Mouse (Mus musculus) neural tube, embryonic 14.5 days (tissue): ENCODE results near the gene Traf5. TPM values are rescaled to one million over a fixed set of nuclear protein-coding genes. Genes with fewer than 3 reads are reported as not detected.
A peak's percentile ranks its signal among the peaks of the same experiment; 100 is the strongest.

Experiments used
- ATAC-seq: fragments of 200-750 bp; cut with Nextera tagmentation; 2 replicates; pipeline ENCODE4 v1.8.0; 2017; ENCODE audit warnings: low read depth, mild to moderate bottlenecking, moderate TSS enrichment, moderate library complexity
- H3K27ac ChIP-seq: fragments of 300-500 bp; sonication (generic); 2 replicates; pipeline ENCODE4 v1.5.1; 2014; ENCODE audit warnings: low read depth, mild to moderate bottlenecking, control low read depth, low read length, moderate library complexity, mixed read lengths
- H3K27me3 ChIP-seq: fragments of 300-500 bp; sonication (generic); 2 replicates; pipeline ENCODE4 v1.6.1; 2014; ENCODE audit warnings: low read length; ENCODE audit not compliant: control insufficient read depth, insufficient read depth
- H3K36me3 ChIP-seq: fragments of 300-500 bp; sonication (generic); 2 replicates; pipeline ENCODE4 v1.6.1; 2014; ENCODE audit warnings: low read length, mixed read lengths; ENCODE audit not compliant: control insufficient read depth, insufficient read depth
- H3K4me1 ChIP-seq: fragments of 300-500 bp; sonication (generic); 2 replicates; pipeline ENCODE4 v1.6.1; 2014; ENCODE audit warnings: low read length; ENCODE audit not compliant: control insufficient read depth, insufficient read depth
- H3K4me2 ChIP-seq: fragments of 300-500 bp; sonication (generic); 2 replicates; pipeline ENCODE4 v1.6.1; 2014; ENCODE audit warnings: mild to moderate bottlenecking, low read depth, low read length, control low read depth
- H3K4me3 ChIP-seq: fragments of 300-500 bp; sonication (generic); 2 replicates; pipeline ENCODE4 v1.5.1; 2014; ENCODE audit warnings: low read depth, low read length, control low read depth, mixed read lengths
- H3K9ac ChIP-seq: fragments of 300-500 bp; sonication (generic); replicated peaks from 2 replicates; pipeline ENCODE4 v1.6.1; 2014; ENCODE audit warnings: low read depth, mild to moderate bottlenecking, control low read depth, low read length, mixed read lengths
- H3K9me3 ChIP-seq: fragments of 300-500 bp; sonication (generic); 2 replicates; pipeline ENCODE4 v1.6.1; 2016; ENCODE audit warnings: low read length; ENCODE audit not compliant: control insufficient read depth
- WGBS: fragments of 180-500 bp; shearing (Covaris S2); extraction: QIAGEN DNeasy Blood & Tissue Kit; methylation state at CpG from one replicate; pipeline ENCODE4 v1.1.7; 2014; 5-methylcytosine and 5-hydroxymethylcytosine counted together
- polyA plus RNA-seq: library from polyadenylated mRNA; unstranded; fragments of >200 nt; fragmentation: Nextera tagmentation; extraction: Ambion mirVana; gene quantifications from 2 replicates; pipeline ENCODE4 v1.2.1, GENCODE M21; 2014

The Traf5 gene
- polyA plus RNA-seq, 1 experiment from 2014 or later: 2.3 TPM

DNA sequence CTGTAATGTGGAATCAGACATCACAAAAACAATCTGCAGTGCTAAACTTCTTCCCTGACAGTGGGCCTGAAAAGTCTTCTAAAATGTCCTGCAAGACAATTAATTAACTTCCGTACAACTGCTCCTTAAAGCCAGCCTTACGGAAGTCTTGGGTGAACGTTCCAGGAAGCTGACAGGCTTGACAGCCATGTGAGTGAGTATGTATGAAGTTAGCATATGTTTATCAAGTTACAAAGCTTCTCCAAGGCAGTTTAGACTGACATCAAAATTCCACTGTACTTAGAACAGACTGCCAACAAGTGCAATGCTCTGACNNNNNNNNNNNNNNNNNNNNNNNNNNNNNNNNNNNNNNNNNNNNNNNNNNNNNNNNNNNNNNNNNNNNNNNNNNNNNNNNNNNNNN lies 38.6 kb downstream of the Traf5 start:
- H3K4me1 ChIP-seq: no peaks in the 10 kb centered on the region
- ATAC-seq: no peak
- WGBS: 75% methylated on average over 3 of the region's 3 CpGs

DNA sequence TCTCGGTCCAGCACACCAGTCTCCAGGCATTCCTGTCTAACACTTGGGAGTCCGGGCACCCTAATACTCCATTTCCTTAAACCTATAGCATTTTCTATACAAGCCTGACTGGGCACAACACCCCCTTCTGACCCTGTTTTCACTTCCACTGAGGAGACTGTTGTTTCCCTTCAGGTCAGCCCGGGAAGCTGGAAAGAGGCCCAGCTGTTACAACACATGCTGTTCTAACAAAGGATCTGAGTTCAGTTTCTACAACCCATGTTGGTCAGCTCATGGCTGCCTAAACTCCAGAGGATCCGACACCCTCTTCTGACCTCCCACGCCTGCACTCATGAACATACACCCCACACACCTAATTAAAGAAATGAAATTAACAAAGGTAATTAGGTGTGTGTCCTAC lies 39.4 kb downstream of the Traf5 start:
- 90% methylated on average over 5 of the region's 5 CpGs for WGBS

More for the DNA sequence above, 38.6 kb downstream of the Traf5 start:
- Histone ChIP-seq H3K9ac (no peak overlapping the region), H3K4me2 (no peak overlapping the region), H3K27ac (no peak overlapping the region), H3K9me3 (no peaks in the 10 kb centered on the region), H3K36me3 (no peaks in the 10 kb centered on the region), H3K27me3 (no peaks in the 10 kb centered on the region), H3K4me3 (no peak overlapping the region)

DNA sequence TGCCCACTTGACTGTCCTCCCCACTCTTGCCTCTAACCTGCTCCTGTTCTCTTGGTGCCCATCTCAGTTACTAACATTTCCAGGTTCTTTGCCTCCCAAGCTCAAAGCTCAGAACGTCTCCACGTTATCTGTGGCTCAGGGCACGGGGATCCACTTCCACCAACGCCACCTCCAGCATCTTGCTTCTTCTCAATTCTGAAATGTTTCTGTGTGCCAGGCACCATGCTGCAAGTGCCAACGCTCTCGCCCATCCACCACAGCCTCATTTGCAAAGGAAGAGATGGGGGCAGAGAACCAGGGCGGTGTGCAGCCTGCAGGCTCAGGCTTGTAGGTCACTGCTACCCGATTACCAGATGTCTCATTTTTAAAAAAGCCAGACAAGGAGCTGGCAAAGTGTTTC lies 39.9 kb downstream of the Traf5 start:
- no peak overlapping the region for H3K4me3 ChIP-seq
- no peaks in the 10 kb centered on the region for H3K9me3 ChIP-seq
- ATAC-seq: no peak
- H3K9ac ChIP-seq: no peak overlapping the region
- no peaks in the 10 kb centered on the region for H3K36me3 ChIP-seq
- H3K4me2 ChIP-seq: no peak overlapping the region
- H3K27me3 ChIP-seq: no peaks in the 10 kb centered on the region
- 93% methylated on average over 8 of the region's 8 CpGs for WGBS
- no peak overlapping the region for H3K27ac ChIP-seq
- no peaks in the 10 kb centered on the region for H3K4me1 ChIP-seq

More for the DNA sequence above, 39.4 kb downstream of the Traf5 start:
- no peak overlapping the region for H3K4me3 ChIP-seq
- H3K27me3 ChIP-seq: no peaks in the 10 kb centered on the region
- no peaks in the 10 kb centered on the region for H3K9me3 ChIP-seq
- H3K27ac ChIP-seq: no peak overlapping the region
- H3K4me1 ChIP-seq: no peaks in the 10 kb centered on the region
- H3K9ac ChIP-seq: no peak overlapping the region
- H3K36me3 ChIP-seq: no peaks in the 10 kb centered on the region
- H3K4me2 ChIP-seq: no peak overlapping the region
- ATAC-seq: no peak

DNA sequence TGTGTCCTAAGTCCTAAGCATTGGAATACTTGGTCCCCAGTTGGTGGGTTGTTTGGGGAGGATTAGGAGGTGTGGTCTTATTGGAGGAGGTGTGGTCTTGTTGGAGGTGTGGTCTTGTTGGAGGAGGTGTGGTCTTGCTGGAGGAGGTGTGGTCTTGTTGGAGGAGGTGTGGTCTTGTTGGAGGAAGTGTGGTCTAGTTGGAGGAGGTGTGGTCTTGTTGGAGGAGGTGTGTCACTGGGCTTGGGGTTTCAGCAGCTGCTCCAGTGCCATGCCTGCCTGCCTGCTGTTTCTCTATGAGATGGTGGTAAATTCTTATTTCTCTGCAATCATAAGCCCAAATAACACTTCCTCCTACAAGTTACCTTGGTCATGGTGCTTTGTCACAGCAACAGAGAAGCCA lies 93.3 kb downstream of the Traf5 start:
- Histone ChIP-seq H3K4me2 (no peak overlapping the region), H3K9me3 (no peaks in the 10 kb centered on the region), H3K9ac (no peak overlapping the region), H3K27me3 (no peaks in the 10 kb centered on the region), H3K4me3 (no peak overlapping the region), H3K4me1 (no peaks in the 10 kb centered on the region), H3K27ac (no peak overlapping the region), H3K36me3 (no peaks in the 10 kb centered on the region)
- ATAC-seq: no peak

DNA sequence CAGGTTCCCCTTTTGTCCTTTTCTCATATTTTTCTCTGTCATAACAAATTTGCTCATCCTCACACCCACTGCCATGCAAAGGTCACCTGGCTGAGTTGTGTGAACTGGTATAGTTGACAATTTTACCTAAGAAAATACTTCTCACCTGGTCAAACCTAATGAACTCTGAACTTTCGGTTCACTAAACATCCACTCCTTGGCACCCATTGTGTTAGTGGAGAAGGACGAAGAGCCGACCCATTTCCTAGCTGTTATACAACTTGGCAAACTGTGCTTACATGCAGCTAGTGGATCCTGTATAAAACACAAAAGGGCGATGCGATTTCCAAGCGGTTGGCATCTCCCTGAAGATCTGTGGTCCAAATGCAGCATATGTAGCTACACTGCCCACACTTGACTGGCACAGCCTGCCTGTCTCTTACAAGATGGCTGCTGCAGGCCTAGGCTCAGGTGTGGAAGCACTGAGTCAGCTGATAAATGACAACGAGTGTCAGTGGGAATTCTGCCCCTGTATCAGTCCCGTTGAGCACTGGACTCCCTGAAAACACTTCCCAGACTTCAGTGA lies 95.7 kb downstream of the Traf5 start:
- Histone ChIP-seq H3K4me3 (no peak overlapping the region), H3K9ac (no peak overlapping the region), H3K4me2 (no peak overlapping the region), H3K27ac (no peak overlapping the region), H3K36me3 (no peaks in the 10 kb centered on the region), H3K27me3 (no peaks in the 10 kb centered on the region), H3K4me1 (no peaks in the 10 kb centered on the region), H3K9me3 (no peaks in the 10 kb centered on the region)
- 88% methylated on average over 8 of the region's 8 CpGs for WGBS
- no peak for ATAC-seq

DNA sequence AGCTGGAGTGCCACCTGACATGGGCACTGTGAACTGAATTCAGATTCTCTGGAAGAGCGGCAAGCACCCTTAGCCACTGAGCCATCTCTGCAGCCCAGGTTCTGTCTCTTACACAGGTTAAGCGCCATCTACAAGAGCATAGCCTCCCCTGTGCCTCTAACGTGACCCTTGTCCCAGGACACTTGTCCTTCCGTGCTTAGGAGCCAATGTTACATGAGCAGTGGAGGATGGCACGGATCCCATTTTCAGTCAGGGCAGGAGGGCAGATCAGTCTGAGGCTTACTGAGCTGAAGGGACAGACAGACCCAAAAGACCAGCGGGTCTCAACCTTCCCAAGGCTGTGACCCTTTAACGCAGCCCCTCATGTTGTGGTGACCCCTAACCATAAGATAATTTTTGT lies 96.4 kb downstream of the Traf5 start:
- Histone ChIP-seq H3K27ac (no peak overlapping the region), H3K4me2 (no peak overlapping the region), H3K9me3 (no peaks in the 10 kb centered on the region), H3K27me3 (no peaks in the 10 kb centered on the region), H3K9ac (no peak overlapping the region), H3K36me3 (no peaks in the 10 kb centered on the region), H3K4me1 (no peaks in the 10 kb centered on the region), H3K4me3 (no peak overlapping the region)
- WGBS: 92% methylated on average over 7 of the region's 7 CpGs
- ATAC-seq: no peak

DNA sequence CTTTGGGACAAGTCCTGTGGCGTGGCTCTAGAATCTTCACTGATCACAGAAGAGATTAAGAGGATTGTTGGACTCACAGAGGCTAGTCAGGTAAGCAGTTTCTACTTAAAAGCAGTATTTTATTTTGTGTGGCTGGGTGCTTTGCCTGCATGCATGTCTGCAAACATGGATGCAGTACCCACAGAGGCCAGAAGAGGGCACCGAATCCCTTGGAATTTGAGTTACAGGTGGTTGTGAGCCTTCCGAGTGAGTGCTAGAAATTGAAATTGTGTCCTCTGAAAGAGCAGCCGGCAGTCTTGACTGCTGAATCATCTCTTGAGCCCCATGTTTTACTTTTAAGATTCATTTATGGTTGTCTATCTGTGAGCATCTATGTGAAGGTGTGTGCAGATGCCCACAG lies 96.9 kb downstream of the Traf5 start:
- H3K27ac ChIP-seq: no peak overlapping the region
- 55% methylated on average over 4 of the region's 4 CpGs for WGBS
- no peaks in the 10 kb centered on the region for H3K27me3 ChIP-seq
- H3K4me3 ChIP-seq: no peak overlapping the region
- H3K4me1 ChIP-seq: no peaks in the 10 kb centered on the region
- no peaks in the 10 kb centered on the region for H3K36me3 ChIP-seq
- H3K9ac ChIP-seq: no peak overlapping the region
- H3K4me2 ChIP-seq: no peak overlapping the region
- no peaks in the 10 kb centered on the region for H3K9me3 ChIP-seq
- no peak for ATAC-seq

DNA sequence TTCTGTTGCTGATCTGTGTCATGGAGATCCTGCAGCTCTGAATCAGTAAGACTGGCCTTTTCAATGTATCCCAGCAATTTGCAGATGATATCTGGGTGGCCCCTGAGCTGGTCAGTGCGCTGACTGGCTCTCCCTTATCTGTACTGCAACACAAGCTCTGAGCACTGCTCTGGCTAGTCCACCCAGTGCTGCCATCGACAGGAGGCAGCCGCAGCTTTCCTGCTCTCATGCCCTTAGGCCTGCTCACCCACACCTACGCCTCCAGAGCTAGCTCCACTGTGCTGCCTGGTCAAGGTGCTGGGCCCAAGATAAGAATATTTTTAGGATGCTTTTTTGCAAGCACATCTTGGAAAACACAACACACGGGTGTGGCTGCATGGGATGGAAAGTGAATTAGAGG lies 97.9 kb downstream of the Traf5 start:
- Histone ChIP-seq H3K27me3 (no peaks in the 10 kb centered on the region), H3K4me3 (no peak overlapping the region), H3K36me3 (no peaks in the 10 kb centered on the region), H3K9me3 (no peaks in the 10 kb centered on the region), H3K27ac (no peak overlapping the region), H3K9ac (no peak overlapping the region), H3K4me1 (no peaks in the 10 kb centered on the region), H3K4me2 (no peak overlapping the region)
- 84% methylated on average over 5 of the region's 5 CpGs for WGBS
- no peak for ATAC-seq

DNA sequence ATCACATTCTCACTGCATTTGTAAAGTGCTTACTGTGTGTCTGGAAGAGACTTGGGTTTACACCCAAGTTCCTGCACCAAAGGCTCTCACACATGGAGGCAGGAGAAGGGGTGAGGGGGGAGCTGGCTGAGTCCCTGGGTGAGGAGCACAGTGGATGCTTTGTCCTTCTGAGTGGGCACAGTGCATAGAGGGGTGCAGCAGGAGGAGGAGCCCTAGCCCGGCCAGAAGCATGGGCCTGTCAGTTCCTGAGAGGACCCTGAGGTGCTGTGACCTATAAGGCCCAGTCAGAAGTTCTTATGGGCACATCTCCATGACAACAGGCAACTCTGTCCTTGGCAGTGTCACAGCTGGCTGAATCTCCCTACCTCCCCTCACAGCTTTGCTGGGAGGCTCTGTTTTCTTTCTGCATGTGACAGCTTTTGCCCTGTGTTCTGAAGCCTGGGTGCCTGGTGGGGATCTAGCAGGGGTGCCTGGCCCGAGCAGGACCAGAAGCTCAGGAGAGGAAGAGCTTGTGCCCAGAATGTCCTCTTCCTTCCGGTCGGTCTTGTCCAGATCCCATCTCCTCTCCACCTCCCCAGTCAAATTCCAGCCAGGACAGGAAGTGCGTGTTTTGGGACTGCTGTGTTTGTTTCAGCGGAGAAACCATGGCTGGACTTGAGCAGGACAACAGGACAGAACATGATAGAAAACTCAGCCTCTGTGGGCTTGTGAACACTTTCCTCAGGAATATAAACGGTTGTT lies 100.1 kb downstream of the Traf5 start:
- Histone ChIP-seq H3K27me3 (no peaks in the 10 kb centered on the region), H3K9ac (0 out of 2 replicates have a peak overlapping the region, but pooled peaks have one; percentile 7), H3K4me2 (no peak overlapping the region), H3K9me3 (no peaks in the 10 kb centered on the region), H3K4me1 (no peaks in the 10 kb centered on the region), H3K4me3 (no peak overlapping the region), H3K27ac (no peak overlapping the region), H3K36me3 (no peaks in the 10 kb centered on the region)
- ATAC-seq: peak; percentile 23; the same call in 1 of the 2 replicates
- 68% methylated on average over 7 of the region's 7 CpGs for WGBS
